Comparison of ENCODE assay signal across 9 mouse cellular contexts in genomic region chr5:110874711-110875110, GRCm38 (mm10). TPM values are rescaled to one million over a fixed set of nuclear protein-coding genes. Genes with fewer than 3 reads are reported as not detected.
A peak's percentile ranks its signal among the peaks of the same experiment; 100 is the strongest.
DNase-seq lines count a peak whose midpoint lies in the region; ATAC-seq and TF ChIP-seq lines count a peak whose summit lies in the region.
"Had no signal": no experiment of that assay in that cellular context is flagged by ENCODE, and none has a peak within 500 bp of the region (broad histone marks: within the 10 kb centered on the region; RNA-seq: fewer than 3 reads in every experiment).

No protein-coding gene starts in this region.

- intact Hi-C loops in left cerebral cortex, postnatal 36 days (cut with DNase I): no loop called here

- H3K27me3 ChIP-seq in liver, embryonic 11.5 days (replicated peaks; ENCODE audit: control insufficient read depth, insufficient read depth, low read length): no peaks in the 10 kb centered on the region
- no peaks in the 10 kb centered on the region for H3K27me3 ChIP-seq in MEL (ENCODE audit: control insufficient read depth in 1 of 2, insufficient read depth in 2 of 2, low read length in 2 of 2)

- TF ChIP-seq RAD21 in MEL (IDR thresholded peaks at IDR 0.05; ENCODE audit: low read depth, low read length): no peak

- no peak overlapping the region for H3K4me3 ChIP-seq in liver, embryonic 11.5 days (ENCODE audit: low read depth, low read length)
- H3K4me3 ChIP-seq in MEL (ENCODE audit: control insufficient read depth in 1 of 2, insufficient read depth in 1 of 2, low read depth in 2 of 2, low read length in 2 of 2): no peak overlapping the region

- peaks cover 2% of the 10 kb centered on the region; the same call in 1 of the 2 replicates for H3K79me2 ChIP-seq in MEL (ENCODE audit: control insufficient read depth, insufficient read depth, low read length, poor library complexity)

- peaks cover 18% of the 10 kb centered on the region for H3K36me3 ChIP-seq in liver, embryonic 11.5 days (ENCODE audit: control insufficient read depth, insufficient read depth, low read length)
- peaks cover 0 to 9% of the 10 kb centered on the region in 2 experiments; a peak in 1 of 4 replicates for H3K36me3 ChIP-seq in MEL (ENCODE audit: control insufficient read depth in 1 of 2, insufficient read depth in 2 of 2, low read length in 2 of 2)

- no peaks in the 10 kb centered on the region for H3K9me3 ChIP-seq in liver, embryonic 11.5 days (ENCODE audit: control insufficient read depth, low read length)
- no peaks in the 10 kb centered on the region for H3K9me3 ChIP-seq in MEL (replicated peaks; ENCODE audit: insufficient read depth, low read length)

- H3K4me1 ChIP-seq in liver, embryonic 11.5 days (replicated peaks; ENCODE audit: control insufficient read depth, insufficient read depth, low read length): peaks cover 5% of the 10 kb centered on the region
- H3K4me1 ChIP-seq in MEL (ENCODE audit: control insufficient read depth in 1 of 2, insufficient read depth in 2 of 2, low read length in 2 of 2): no peaks in the 10 kb centered on the region

- no peak overlapping the region for H3K9ac ChIP-seq in liver, embryonic 11.5 days (ENCODE audit: low read depth, low read length)
- no peak overlapping the region for H3K9ac ChIP-seq in MEL (ENCODE audit: control insufficient read depth, low read depth, low read length, poor library complexity, severe bottlenecking)

- no peak for ATAC-seq in liver, embryonic 11.5 days (replicated peaks; ENCODE audit: low FRiP score)
- ATAC-seq: midbrain, embryonic 16.5 days had no signal

- TF ChIP-seq CTCF in MEL (IDR thresholded peaks at IDR 0.05 in 2 of 3, conservative IDR thresholded peaks at IDR 0.05 in 1 of 3; ENCODE audit: control insufficient read depth in 1 of 3, insufficient read depth in 1 of 3, low read depth in 2 of 3, low read length in 3 of 3, poor library complexity in 1 of 3, severe bottlenecking in 1 of 3): no peak
- TF ChIP-seq CTCF in brain, embryonic 14.5 days (IDR thresholded peaks at IDR 0.05; ENCODE audit: borderline replicate concordance, extremely low read depth, insufficient read depth, insufficient read length): no peak

- TF ChIP-seq POLR2A in MEL (IDR thresholded peaks at IDR 0.05; ENCODE audit: control insufficient read depth in 1 of 2, insufficient read depth in 1 of 2, low read depth in 1 of 2, low read length in 2 of 2, poor library complexity in 1 of 2): no peak
- no peak for TF ChIP-seq POLR2A in brain, embryonic 14.5 days (IDR thresholded peaks at IDR 0.05; ENCODE audit: borderline replicate concordance, extremely low read depth, insufficient read depth, insufficient read length, poor library complexity, severe bottlenecking)

- H3K27ac ChIP-seq in liver, embryonic 11.5 days (ENCODE audit: low read depth, low read length): no peak overlapping the region
- H3K27ac ChIP-seq in MEL (ENCODE audit: control insufficient read depth, low read depth, low read length): no peak overlapping the region

- no peak overlapping the region for H3K4me2 ChIP-seq in liver, embryonic 11.5 days

- DNase-seq in gastrocnemius, postnatal 10 days: peak; percentile 23
- no peak for DNase-seq in gastrocnemius, postnatal 4 days (ENCODE audit: low spot score in 2 of 2)
- peak; percentile 39 for DNase-seq in liver
- DNase-seq in liver, embryonic 11.5 days (ENCODE audit: low spot score): no peak
- peak; percentile 13 for DNase-seq in MEL (ENCODE audit: low read depth, low spot score)
- DNase-seq in brain, embryonic 14.5 days (ENCODE audit: low read depth): peak; percentile 86
- no peak for DNase-seq in thymus, adult 18-20 months
- no peak for DNase-seq in left cerebral cortex, postnatal 36 days (ENCODE audit: low spot score in 2 of 2)

- TF ChIP-seq EP300 in MEL (IDR thresholded peaks at IDR 0.05; ENCODE audit: low read depth in 1 of 2, low read length in 2 of 2): no peak

TF ChIP-seq in MEL, 35 proteins besides CTCF, POLR2A, EP300 and RAD21:
- TF ChIP-seq TCF12 (IDR thresholded peaks at IDR 0.05; ENCODE audit: low read depth, low read length) (no peak), ZMIZ1 (IDR thresholded peaks at IDR 0.05; ENCODE audit: low read depth, low read length) (no peak), E2F4 (IDR thresholded peaks at IDR 0.05; ENCODE audit: borderline replicate concordance, low read depth, low read length) (no peak), MAFK (IDR thresholded peaks at IDR 0.05; ENCODE audit: borderline replicate concordance, low read depth, low read length) (no peak), SMC3 (IDR thresholded peaks at IDR 0.05; ENCODE audit: low read depth, low read length) (no peak), MEF2A (IDR thresholded peaks at IDR 0.05; ENCODE audit: extremely low read depth, insufficient replicate concordance, low read depth, low read length, poor library complexity, severe bottlenecking) (no peak), BHLHE40 (IDR thresholded peaks at IDR 0.05; ENCODE audit: borderline replicate concordance, low read depth, low read length) (no peak), USF1 (IDR thresholded peaks at IDR 0.05; ENCODE audit: low read depth, low read length) (no peak), CHD1 (IDR thresholded peaks at IDR 0.05; ENCODE audit: low read depth, low read length) (no peak), ZKSCAN1 (IDR thresholded peaks at IDR 0.05; ENCODE audit: low read depth, low read length) (no peak), TBP (IDR thresholded peaks at IDR 0.05; ENCODE audit: low read depth, low read length) (no peak), ZC3H11A (IDR thresholded peaks at IDR 0.05; ENCODE audit: low read depth, low read length) (no peak), MXI1 (IDR thresholded peaks at IDR 0.05; ENCODE audit: low read depth, low read length) (no peak), NELFE (IDR thresholded peaks at IDR 0.05; ENCODE audit: low read depth, low read length) (no peak), UBTF (IDR thresholded peaks at IDR 0.05; ENCODE audit: borderline replicate concordance, insufficient read depth, low read depth, low read length) (no peak), MYB (IDR thresholded peaks at IDR 0.05; ENCODE audit: low read depth, low read length) (no peak)

RNA-seq across cellular contexts. Expression of gene Ttc28, which starts 4.9 kb away (rescaled TPM):
- total RNA-seq in gastrocnemius, postnatal 10 days (2021): 10 to 100 TPM; 24.5 to 25.2 TPM
- total RNA-seq in gastrocnemius, postnatal 4 days (2021): 10 to 100 TPM; 27.1 to 33.1 TPM
- polyA plus RNA-seq in liver, embryonic 11.5 days (2014; fragmentation: Nextera tagmentation; extraction: Ambion mirVana): 5.5 and 5.7 TPM in 2 replicates
- 1.1 and 1.2 TPM in 2 replicates for total RNA-seq in MEL (2012; rRNA removed)
- 1 to 10 TPM in 1 of 2 experiments, not detected in 1; 1.8 TPM for polyA plus RNA-seq in MEL (2012; ENCODE audit: insufficient read depth in 1 of 2, insufficient read length in 2 of 2, low read depth in 1 of 2, low replicate concordance in 2 of 2, missing spikeins in 1 of 2)
- 23.2 and 39.8 TPM in 2 replicates for polyA plus RNA-seq in brain, embryonic 14.5 days (2012; rRNA removed)
- total RNA-seq in left cerebral cortex, postnatal 36 days (2021): 10 to 100 TPM in 1 of 2 experiments, 1 to 10 TPM in 1; 9.6 to 11.9 TPM

RNA-seq across cellular contexts. Expression of gene Chek2, which starts 34.9 kb away (rescaled TPM):
- 1 to 10 TPM; 3.8 to 5.0 TPM for total RNA-seq in gastrocnemius, postnatal 10 days (2021)
- total RNA-seq in gastrocnemius, postnatal 4 days (2021): 1 to 10 TPM; 4.8 to 5.8 TPM
- 62.6 and 68.2 TPM in 2 replicates for polyA plus RNA-seq in liver, embryonic 11.5 days (2014; fragmentation: Nextera tagmentation; extraction: Ambion mirVana)
- 22.2 and 23.9 TPM in 2 replicates for total RNA-seq in MEL (2012; rRNA removed)
- polyA plus RNA-seq in MEL (2012; ENCODE audit: insufficient read depth in 1 of 2, insufficient read length in 2 of 2, low read depth in 1 of 2, low replicate concordance in 2 of 2, missing spikeins in 1 of 2): 10 to 100 TPM in 1 of 2 experiments, not detected in 1; 24.1 TPM
- polyA plus RNA-seq in brain, embryonic 14.5 days (2012; rRNA removed): 6.3 and 12.2 TPM in 2 replicates
- 1 to 10 TPM in 1 of 2 experiments, under 1 TPM in 1; 0.99 to 1.6 TPM for total RNA-seq in left cerebral cortex, postnatal 36 days (2021)

RNA-seq across cellular contexts. Expression of gene Hscb, which starts 35.1 kb away (rescaled TPM):
- total RNA-seq in gastrocnemius, postnatal 10 days (2021): 10 to 100 TPM; 12.0 to 12.8 TPM
- total RNA-seq in gastrocnemius, postnatal 4 days (2021): 10 to 100 TPM; 13.0 to 14.1 TPM
- 38.0 and 44.1 TPM in 2 replicates for polyA plus RNA-seq in liver, embryonic 11.5 days (2014; fragmentation: Nextera tagmentation; extraction: Ambion mirVana)
- total RNA-seq in MEL (2012; rRNA removed): 20.1 and 29.4 TPM in 2 replicates
- polyA plus RNA-seq in MEL (2012; ENCODE audit: insufficient read depth in 1 of 2, insufficient read length in 2 of 2, low read depth in 1 of 2, low replicate concordance in 2 of 2, missing spikeins in 1 of 2): 10 to 100 TPM in 1 of 2 experiments, not detected in 1; 29.0 TPM
- 7.9 and 9.0 TPM in 2 replicates for polyA plus RNA-seq in brain, embryonic 14.5 days (2012; rRNA removed)
- 10 to 100 TPM; 11.3 to 13.5 TPM for total RNA-seq in left cerebral cortex, postnatal 36 days (2021)

Comparison
In these comparisons a context has a peak if more than half of its experiments do, and no peak if none do; other contexts are left out.
1. DNase-seq: peak in gastrocnemius, postnatal 10 days (single experiment), liver (single experiment), MEL (single experiment) and brain, embryonic 14.5 days (single experiment); none in gastrocnemius, postnatal 4 days (0 of 2), liver, embryonic 11.5 days (single experiment), thymus, adult 18-20 months (0 of 2) and left cerebral cortex, postnatal 36 days (0 of 2).